ENCODE assay signal across 7 mouse cellular contexts in genomic region chr13:43684499-43684994, GRCm38 (mm10).
DNase-seq lines count a peak whose midpoint lies in the region; ATAC-seq lines count a peak whose summit lies in the region.

No protein-coding gene starts in this region.

- peak overlapping the region; percentile 4; the same call in 1 of the 2 replicates for H3K27ac ChIP-seq in neural tube, embryonic 14.5 days (ENCODE audit: low read depth, low read length)

- no peaks in the 10 kb centered on the region for H3K27me3 ChIP-seq in neural tube, embryonic 14.5 days (ENCODE audit: control insufficient read depth, insufficient read depth, low read length)

- H3K9me3 ChIP-seq in neural tube, embryonic 14.5 days (ENCODE audit: control insufficient read depth, low read length) = no peaks in the 10 kb centered on the region

- peaks cover 4% of the 10 kb centered on the region; the same call in 1 of the 2 replicates for H3K4me1 ChIP-seq in neural tube, embryonic 14.5 days (ENCODE audit: control insufficient read depth, insufficient read depth, low read length)

- no peak overlapping the region for H3K9ac ChIP-seq in neural tube, embryonic 14.5 days (replicated peaks; ENCODE audit: low read depth, low read length)

- H3K4me2 ChIP-seq in neural tube, embryonic 14.5 days (ENCODE audit: low read depth, low read length) = no peak overlapping the region

- H3K36me3 ChIP-seq in neural tube, embryonic 14.5 days (ENCODE audit: control insufficient read depth, insufficient read depth, low read length) = no peaks in the 10 kb centered on the region

- 17% methylated on average over 8 of the region's 8 CpGs for WGBS in neural tube, embryonic 14.5 days

- ATAC-seq in neural tube, embryonic 14.5 days (ENCODE audit: low read depth) = peak; percentile 84

- no peak overlapping the region for H3K4me3 ChIP-seq in neural tube, embryonic 14.5 days (ENCODE audit: low read depth, low read length)

- intact Hi-C loops in heart, postnatal 10 days (cut with DNase I) = no loop called here

- DNase-seq in testis, postnatal 14 days (ENCODE audit: low spot score) = peak; percentile 8
- DNase-seq in testis, postnatal 10 days (ENCODE audit: low spot score) = no peak
- peak; percentile 77 to 82 for DNase-seq in cerebellum, postnatal 10 days
- peak; percentile 68 to 75 for DNase-seq in heart, postnatal 10 days
- DNase-seq in kidney, postnatal 4 days = peak; percentile 59 to 62
- DNase-seq in thymus, postnatal 36 days = no peak

Comparison
In these comparisons a context has a peak if more than half of its experiments do, and no peak if none do; other contexts are left out.
1. DNase-seq: peak in testis, postnatal 14 days (single experiment), cerebellum, postnatal 10 days (2 of 2), heart, postnatal 10 days (2 of 2) and kidney, postnatal 4 days (2 of 2); none in testis, postnatal 10 days (single experiment) and thymus, postnatal 36 days (0 of 2).